ENCODE assay signal across 9 mouse cellular contexts in genomic region chr19:36257748-36258538, GRCm38 (mm10).
DNase-seq lines count a peak whose midpoint lies in the region; ATAC-seq and TF ChIP-seq lines count a peak whose summit lies in the region.
"Had no signal": no experiment of that assay in that cellular context is flagged by ENCODE, and none has a peak within 500 bp of the region (broad histone marks: within the 10 kb centered on the region; RNA-seq: fewer than 3 reads in every experiment).

No protein-coding gene starts in this region.

- no peaks in the 10 kb centered on the region for H3K27me3 ChIP-seq in lung, embryonic 14.5 days (ENCODE audit: insufficient read depth, low read length)
- H3K27me3 ChIP-seq in lung, postnatal 0 days (replicated peaks; ENCODE audit: insufficient read depth, low read length), result no peaks in the 10 kb centered on the region
- H3K27me3 ChIP-seq in hindbrain, embryonic 14.5 days (ENCODE audit: control insufficient read depth, insufficient read depth, low read length), result no peaks in the 10 kb centered on the region
- H3K27me3 ChIP-seq: hindbrain, embryonic 15.5 days had no signal

- peak; percentile 17 for DNase-seq in lung, embryonic 14.5 days
- DNase-seq in lung, postnatal 0 days (ENCODE audit: low spot score), result no peak
- DNase-seq in heart, postnatal 10 days, result peak; percentile 68 to 88
- DNase-seq in gastrocnemius, postnatal 4 days (ENCODE audit: low spot score in 2 of 2), result no peak
- DNase-seq in Muller cell, postnatal 12 days (ENCODE audit: inconsistent ontology term), result no peak
- no peak for DNase-seq in hindbrain, embryonic 14.5 days (ENCODE audit: low spot score)

- no peak for TF ChIP-seq EP300 in lung, postnatal 0 days (IDR thresholded peaks at IDR 0.05)

- TF ChIP-seq CTCF in lung, embryonic 14.5 days (IDR thresholded peaks at IDR 0.05; ENCODE audit: low read depth), result no peak
- no peak for TF ChIP-seq CTCF in lung, postnatal 0 days (IDR thresholded peaks at IDR 0.05)

- no peak overlapping the region for H3K4me2 ChIP-seq in lung, embryonic 14.5 days
- H3K4me2 ChIP-seq in lung, postnatal 0 days (replicated peaks; ENCODE audit: low read depth, low read length), result no peak overlapping the region
- H3K4me2 ChIP-seq in hindbrain, embryonic 14.5 days (replicated peaks), result no peak overlapping the region
- H3K4me2 ChIP-seq: hindbrain, embryonic 15.5 days had no signal

- no peak for ATAC-seq in lung, embryonic 14.5 days (ENCODE audit: insufficient read depth)
- no peak for ATAC-seq in lung, postnatal 0 days
- peak; percentile 65 for ATAC-seq in frontal cortex, adult (ENCODE audit: low TSS enrichment)
- ATAC-seq in megakaryocyte-erythroid progenitor cell, adult 5-6 weeks (replicated peaks; ENCODE audit: low FRiP score, low TSS enrichment, poor library complexity, severe bottlenecking), result 0 out of 2 replicates have a peak, but pooled peaks have one; percentile 37
- ATAC-seq in hindbrain, embryonic 14.5 days (ENCODE audit: low FRiP score), result no peak; the same call in 1 of the 2 replicates

- no peak overlapping the region for H3K4me3 ChIP-seq in lung, embryonic 14.5 days (ENCODE audit: low read depth, low read length)
- H3K4me3 ChIP-seq in lung, postnatal 0 days (ENCODE audit: low read depth, low read length), result no peak overlapping the region
- H3K4me3 ChIP-seq in hindbrain, embryonic 14.5 days (replicated peaks; ENCODE audit: low read length), result no peak overlapping the region
- H3K4me3 ChIP-seq: hindbrain, embryonic 15.5 days had no signal

- H3K4me1 ChIP-seq in lung, embryonic 14.5 days (ENCODE audit: insufficient read depth), result no peaks in the 10 kb centered on the region
- H3K4me1 ChIP-seq in lung, postnatal 0 days (ENCODE audit: insufficient read depth, low read depth, low read length), result no peaks in the 10 kb centered on the region
- H3K4me1 ChIP-seq in hindbrain, embryonic 14.5 days (replicated peaks; ENCODE audit: control insufficient read depth, insufficient read depth, low read length), result no peaks in the 10 kb centered on the region

- intact Hi-C loops in heart, postnatal 10 days (cut with DNase I), result no loop called here

- no peaks in the 10 kb centered on the region for H3K36me3 ChIP-seq in lung, embryonic 14.5 days (ENCODE audit: insufficient read depth)
- no peaks in the 10 kb centered on the region for H3K36me3 ChIP-seq in lung, postnatal 0 days (ENCODE audit: insufficient read depth, low read length)
- no peaks in the 10 kb centered on the region for H3K36me3 ChIP-seq in hindbrain, embryonic 14.5 days (replicated peaks; ENCODE audit: control insufficient read depth, insufficient read depth)
- H3K36me3 ChIP-seq: hindbrain, embryonic 15.5 days had no signal

- no peak overlapping the region for H3K27ac ChIP-seq in lung, embryonic 14.5 days (ENCODE audit: low read depth)
- no peak overlapping the region for H3K27ac ChIP-seq in lung, postnatal 0 days (ENCODE audit: low read length)
- H3K27ac ChIP-seq in hindbrain, embryonic 14.5 days, result no peak overlapping the region
- H3K27ac ChIP-seq: hindbrain, embryonic 15.5 days had no signal

- WGBS in lung, embryonic 14.5 days, result 45% methylated on average over 10 of the region's 10 CpGs
- 57% methylated on average over 10 of the region's 10 CpGs for WGBS in lung, postnatal 0 days
- 61% methylated on average over 10 of the region's 10 CpGs for WGBS in hindbrain, embryonic 14.5 days

- H3K9ac ChIP-seq in lung, embryonic 14.5 days, result no peak overlapping the region
- no peak overlapping the region for H3K9ac ChIP-seq in lung, postnatal 0 days (replicated peaks; ENCODE audit: low read depth)
- H3K9ac ChIP-seq in hindbrain, embryonic 14.5 days, result no peak overlapping the region
- H3K9ac ChIP-seq: hindbrain, embryonic 15.5 days had no signal

- H3K9me3 ChIP-seq in lung, embryonic 14.5 days (ENCODE audit: low read depth, low read length), result no peaks in the 10 kb centered on the region
- H3K9me3 ChIP-seq in lung, postnatal 0 days (ENCODE audit: low read length), result no peaks in the 10 kb centered on the region
- H3K9me3 ChIP-seq in hindbrain, embryonic 14.5 days (ENCODE audit: control insufficient read depth, low read length), result no peaks in the 10 kb centered on the region
- H3K9me3 ChIP-seq: hindbrain, embryonic 15.5 days had no signal

Comparison
In these comparisons a context has a peak if more than half of its experiments do, and no peak if none do; other contexts are left out.
1. DNase-seq: peak in lung, embryonic 14.5 days (single experiment) and heart, postnatal 10 days (2 of 2); none in lung, postnatal 0 days (single experiment), gastrocnemius, postnatal 4 days (0 of 2), Muller cell, postnatal 12 days (single experiment) and hindbrain, embryonic 14.5 days (single experiment).
2. ATAC-seq: peak in frontal cortex, adult (single experiment) and megakaryocyte-erythroid progenitor cell, adult 5-6 weeks (single experiment); none in lung, embryonic 14.5 days (single experiment), lung, postnatal 0 days (single experiment) and hindbrain, embryonic 14.5 days (single experiment).